Comparison of ENCODE assay signal across 7 mouse cellular contexts in the genomic region with DNA sequence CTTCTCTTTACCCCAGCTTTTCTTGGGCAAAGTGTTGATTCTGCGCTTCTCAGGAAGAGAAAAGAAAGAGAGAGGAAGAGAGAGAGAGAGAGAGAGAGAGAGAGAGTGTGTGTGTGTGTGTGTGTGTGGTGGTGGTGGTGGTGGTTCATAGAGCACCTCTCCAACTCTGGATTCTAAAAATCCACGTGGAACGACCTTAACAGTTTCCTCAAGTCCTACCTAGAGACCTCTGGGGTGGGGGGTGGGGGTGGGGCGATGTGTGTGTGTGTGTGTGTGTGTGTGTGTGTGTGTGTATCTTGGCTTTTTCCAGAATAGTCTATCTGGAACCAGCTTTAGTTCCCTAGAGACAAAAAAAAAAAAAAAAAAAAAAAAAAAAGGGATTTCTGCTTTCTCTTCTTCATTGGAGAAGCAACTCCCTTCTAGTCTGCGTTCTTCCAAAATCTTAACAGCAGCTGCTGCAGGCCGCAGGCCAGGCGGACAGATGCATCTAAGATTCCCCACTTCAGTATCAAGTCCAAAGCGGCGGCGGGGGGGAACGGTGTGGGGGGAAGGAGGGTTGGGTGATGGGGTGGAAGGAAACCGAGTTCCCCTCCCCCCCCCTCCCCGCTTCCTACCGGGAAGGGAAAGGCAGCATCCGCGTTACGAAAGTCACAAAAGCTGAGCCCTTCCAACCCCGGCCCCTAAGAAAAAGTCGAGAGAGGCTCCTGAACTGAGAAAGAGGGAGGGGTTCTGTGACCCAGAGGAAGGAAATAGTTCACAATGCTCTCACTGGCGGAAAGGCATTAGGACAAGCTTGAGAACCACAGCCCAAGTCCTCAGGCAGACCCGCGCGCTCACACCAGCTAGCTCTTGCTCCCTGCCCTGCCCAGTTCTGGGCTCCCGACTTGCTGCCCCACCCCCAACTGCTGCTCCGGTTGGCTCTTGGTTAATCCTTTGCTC. TPM values are rescaled to one million over a fixed set of nuclear protein-coding genes. Genes with fewer than 3 reads are reported as not detected.
DNase-seq lines count a peak whose midpoint lies in the region; ATAC-seq and TF ChIP-seq lines count a peak whose summit lies in the region.

No protein-coding gene starts in this region.

- H3K4me2 ChIP-seq in hindbrain, embryonic 16.5 days (ENCODE audit: low read length), result peak overlapping the region; percentile 100

- peak; percentile 74 to 85 for DNase-seq in adrenal gland, adult (ENCODE audit: inconsistent age in 2 of 2, low spot score in 1 of 2)
- peak; percentile 62 to 79 for DNase-seq in cerebellum, postnatal 10 days
- peak; percentile 87 for DNase-seq in gastrocnemius, postnatal 14 days
- peak; percentile 51 for DNase-seq in liver, adult 2 months (ENCODE audit: extremely low read depth, low read depth, low spot score)
- DNase-seq in neural tube, embryonic 10.5 days (ENCODE audit: extremely low spot score, low spot score), result peak; percentile 73
- DNase-seq in urinary bladder, postnatal 4 days (ENCODE audit: low spot score in 2 of 2), result peak; percentile 81

- H3K4me1 ChIP-seq in hindbrain, embryonic 16.5 days (ENCODE audit: control insufficient read depth, insufficient read depth, low read depth, low read length), result peaks cover 17% of the 10 kb centered on the region
- peaks cover 6% of the 10 kb centered on the region; the same call in 1 of the 2 replicates for H3K4me1 ChIP-seq in liver, adult 2 months (ENCODE audit: control insufficient read depth, insufficient read depth, low read length)

- ATAC-seq in hindbrain, embryonic 16.5 days, result peak; percentile 15; the same call in 1 of the 2 replicates

- no peak for TF ChIP-seq POLR2A in liver, adult 2 months (IDR thresholded peaks at IDR 0.05; ENCODE audit: extremely low read depth, insufficient read depth, low read length)

- peak overlapping the region; percentile 65 for H3K4me3 ChIP-seq in hindbrain, embryonic 16.5 days (ENCODE audit: low read length)
- H3K4me3 ChIP-seq in liver, adult 2 months (ENCODE audit: insufficient read depth, low read depth, low read length), result peak overlapping the region; percentile 63

- TF ChIP-seq CTCF in liver, adult 2 months (IDR thresholded peaks at IDR 0.05; ENCODE audit: low read depth, low read length), result no peak

- no peaks in the 10 kb centered on the region for H3K79me2 ChIP-seq in liver, adult 2 months (ENCODE audit: control insufficient read depth, insufficient read depth, low read length)

- H3K36me3 ChIP-seq in hindbrain, embryonic 16.5 days (ENCODE audit: control insufficient read depth, insufficient read depth, low read length), result no peaks in the 10 kb centered on the region
- H3K36me3 ChIP-seq in liver, adult 2 months (ENCODE audit: control insufficient read depth, insufficient read depth, low read length), result no peaks in the 10 kb centered on the region; the same call in 1 of the 2 replicates

- whole genome bisulfite sequencing in hindbrain, embryonic 16.5 days, result 1% methylated on average over 23 of the region's 25 CpGs
- 3% methylated on average over 25 of the region's 25 CpGs for WGBS in liver, adult 2 months

- intact Hi-C loops in gastrocnemius, postnatal 14 days (cut with DNase I; ENCODE audit: low total_unique reads), result no loop called here

- H3K9me3 ChIP-seq in hindbrain, embryonic 16.5 days (ENCODE audit: control insufficient read depth, low read length), result no peaks in the 10 kb centered on the region

- H3K27ac ChIP-seq in hindbrain, embryonic 16.5 days (ENCODE audit: low read depth, low read length), result peak overlapping the region; percentile 67
- peak overlapping the region; percentile 68 for H3K27ac ChIP-seq in liver, adult 2 months (replicated peaks; ENCODE audit: insufficient read depth, low read depth, low read length)

- no peaks in the 10 kb centered on the region for H3K27me3 ChIP-seq in hindbrain, embryonic 16.5 days (replicated peaks; ENCODE audit: control insufficient read depth, insufficient read depth, low read length)
- H3K27me3 ChIP-seq in liver, adult 2 months (ENCODE audit: control insufficient read depth, insufficient read depth, low read length), result no peaks in the 10 kb centered on the region

- peak overlapping the region; percentile 76 for H3K9ac ChIP-seq in hindbrain, embryonic 16.5 days (ENCODE audit: low read depth, low read length)
- H3K9ac ChIP-seq in liver, adult 2 months (ENCODE audit: low read depth, low read length), result peak overlapping the region; percentile 63

RNA-seq across cellular contexts. Expression of a gene that starts 1.0 kb away (rescaled TPM):
- total RNA-seq in gastrocnemius, postnatal 14 days (2021), result 10 to 100 TPM; 12.9 to 13.9 TPM
- polyA plus RNA-seq in hindbrain, embryonic 16.5 days (2015; fragmentation: Nextera tagmentation; extraction: Ambion mirVana), result 14.7 and 15.9 TPM in 2 replicates
- total RNA-seq in liver, adult 2 months (2014; rRNA removed), result 8.9 and 12.1 TPM in 2 replicates
- 5.1 and 9.4 TPM in 2 replicates for polyA plus RNA-seq in liver, adult 2 months (2012; rRNA removed)

Comparison
In these comparisons a context has a peak if more than half of its experiments do, and no peak if none do; other contexts are left out.
1. Peak in every context shown above with its lines: DNase-seq, ATAC-seq, H3K4me3 ChIP-seq and H3K27ac ChIP-seq.